Mouse (Mus musculus) heart, postnatal 0 days (tissue): Measurements from ENCODE around the gene Hdac6. TPM values are rescaled to one million over a fixed set of nuclear protein-coding genes. Genes with fewer than 3 reads are reported as not detected.

Experiments
- ATAC-seq: fragments of 200-750 bp; cut with Nextera tagmentation; 2 replicates; pipeline ENCODE4 v1.8.0; 2017; ENCODE audit warnings: low read depth, moderate number of reproducible peaks, moderate library complexity; ENCODE audit not compliant: insufficient read depth
- DNase-seq: peaks from one replicate; pipeline ENCODE4 v3.0.0-alpha.2; 2016; ENCODE audit warnings: low spot score
- H3K27ac ChIP-seq: fragments of 300-500 bp; sonication (generic); 2 replicates; pipeline ENCODE4 v1.5.1; 2014; ENCODE audit warnings: low read depth, mild to moderate bottlenecking
- H3K27me3 ChIP-seq: fragments of 300-500 bp; sonication (generic); 2 replicates; pipeline ENCODE4 v1.6.1; 2014; ENCODE audit warnings: low read length, mixed read lengths; ENCODE audit not compliant: control insufficient read depth, insufficient read depth
- H3K36me3 ChIP-seq: fragments of 300-500 bp; sonication (generic); replicated peaks from 2 replicates; pipeline ENCODE4 v1.6.1; 2014; ENCODE audit warnings: low read length, mixed read lengths; ENCODE audit not compliant: control insufficient read depth, insufficient read depth
- H3K4me1 ChIP-seq: fragments of 300-500 bp; sonication (generic); 2 replicates; pipeline ENCODE4 v1.6.1; 2014; ENCODE audit warnings: antibody characterized with exemption; ENCODE audit not compliant: control insufficient read depth, insufficient read depth
- H3K4me2 ChIP-seq: fragments of 300-500 bp; sonication (generic); 2 replicates; pipeline ENCODE4 v1.6.1; 2014; ENCODE audit warnings: low read depth, mild to moderate bottlenecking, low read length, moderate library complexity
- H3K4me3 ChIP-seq: fragments of 300-500 bp; sonication (generic); 2 replicates; pipeline ENCODE4 v1.5.1; 2014; ENCODE audit warnings: low read depth, low read length
- H3K9ac ChIP-seq: fragments of 300-500 bp; sonication (generic); replicated peaks from 2 replicates; pipeline ENCODE4 v1.6.1; 2014; ENCODE audit warnings: low read depth, low read length, mixed read lengths
- H3K9me3 ChIP-seq: fragments of 300-500 bp; sonication (generic); replicated peaks from 2 replicates; pipeline ENCODE4 v1.6.1; 2016; ENCODE audit warnings: low read length; ENCODE audit not compliant: control insufficient read depth
- CTCF ChIP-seq: IDR thresholded peaks from 2 replicates; pipeline ENCODE4 v1.5.1; 2016; ENCODE audit warnings: antibody characterized with exemption, control low read depth, low read depth
- EP300 ChIP-seq: IDR thresholded peaks from 2 replicates; pipeline ENCODE4 v1.6.1; 2016; ENCODE audit warnings: antibody characterized with exemption, low read depth
- WGBS: fragments of 180-500 bp; shearing (Covaris S2); extraction: QIAGEN DNeasy Blood & Tissue Kit; methylation state at CpG from one replicate; pipeline ENCODE4 v1.1.7; 2014; 5-methylcytosine and 5-hydroxymethylcytosine counted together
- polyA plus RNA-seq: library from polyadenylated mRNA; unstranded; fragments of >200 nt; fragmentation: Nextera tagmentation; extraction: Ambion mirVana; gene quantifications from 2 replicates; pipeline ENCODE4 v1.2.1, GENCODE M21; 2015
- total RNA-seq: library from RNA; depleted of rRNA; stranded (reverse); fragments of >200 nt; gene quantifications from 2 replicates; pipeline ENCODE4 v1.2.3, GENCODE M21; 2014; ENCODE audit warnings: low replicate concordance

Hdac6 gene
- total and polyA plus RNA-seq, 2 experiments from 2014 or later: 18.4 to 28.6 TPM

DNA sequence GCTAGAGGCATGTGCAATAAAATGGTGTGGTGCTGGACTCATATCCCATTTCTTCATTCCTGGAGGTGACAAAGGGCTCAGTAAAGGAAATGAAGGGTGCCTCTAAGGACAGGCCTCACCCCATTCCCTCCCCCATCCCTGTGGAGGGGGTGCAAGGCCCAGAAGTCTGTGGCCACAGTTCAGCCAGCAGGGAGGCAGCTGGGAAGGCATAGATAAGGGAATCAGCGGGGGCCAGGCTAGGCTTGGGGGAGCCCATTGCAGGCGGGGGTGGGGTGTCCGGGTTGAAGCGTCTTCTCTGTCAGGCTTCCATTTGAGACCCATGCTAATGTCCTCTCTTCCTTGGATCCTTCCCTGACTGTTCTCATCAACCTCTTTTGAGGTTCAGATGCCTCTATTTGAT, 23.6 kb upstream of the Hdac6 start:
- Histone ChIP-seq H3K4me3 (no peak overlapping the region), H3K36me3 (no peaks in the 10 kb centered on the region), H3K27ac (no peak overlapping the region), H3K27me3 (no peaks in the 10 kb centered on the region), H3K9ac (no peak overlapping the region), H3K4me2 (no peak overlapping the region), H3K9me3 (no peaks in the 10 kb centered on the region), H3K4me1 (no peaks in the 10 kb centered on the region)
- TF ChIP-seq CTCF: no peak
- TF ChIP-seq EP300: no peak
- no peak for ATAC-seq
- DNase-seq: no peak
- 42% methylated on average over 4 of the region's 4 CpGs for WGBS

DNA sequence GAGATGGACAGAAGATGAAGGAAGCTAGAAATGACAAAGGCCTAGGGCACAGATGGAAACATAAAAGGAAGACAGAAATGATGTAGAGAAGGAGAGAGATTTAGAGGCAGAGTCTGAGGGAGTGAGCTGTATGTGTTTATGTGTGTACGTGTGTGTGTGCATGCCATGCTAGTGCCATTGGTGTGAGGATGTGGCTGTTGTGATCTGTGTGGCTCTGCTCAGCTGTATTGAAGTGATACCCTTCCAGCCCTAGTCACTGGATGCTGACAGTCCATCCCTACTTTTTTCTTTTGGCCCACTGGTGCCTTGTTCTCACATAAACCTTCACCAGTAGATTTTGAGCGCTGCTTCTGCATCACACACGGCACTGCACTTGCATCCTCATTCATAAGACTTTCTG, 21.2 kb upstream of the Hdac6 start:
- Histone ChIP-seq H3K4me2 (no peak overlapping the region), H3K4me3 (no peak overlapping the region), H3K36me3 (no peaks in the 10 kb centered on the region), H3K9ac (no peak overlapping the region), H3K4me1 (no peaks in the 10 kb centered on the region), H3K27ac (no peak overlapping the region), H3K9me3 (no peaks in the 10 kb centered on the region), H3K27me3 (no peaks in the 10 kb centered on the region)
- TF ChIP-seq EP300: no peak
- no peak for DNase-seq
- ATAC-seq: no peak
- WGBS: 74% methylated on average over 3 of the region's 3 CpGs

DNA sequence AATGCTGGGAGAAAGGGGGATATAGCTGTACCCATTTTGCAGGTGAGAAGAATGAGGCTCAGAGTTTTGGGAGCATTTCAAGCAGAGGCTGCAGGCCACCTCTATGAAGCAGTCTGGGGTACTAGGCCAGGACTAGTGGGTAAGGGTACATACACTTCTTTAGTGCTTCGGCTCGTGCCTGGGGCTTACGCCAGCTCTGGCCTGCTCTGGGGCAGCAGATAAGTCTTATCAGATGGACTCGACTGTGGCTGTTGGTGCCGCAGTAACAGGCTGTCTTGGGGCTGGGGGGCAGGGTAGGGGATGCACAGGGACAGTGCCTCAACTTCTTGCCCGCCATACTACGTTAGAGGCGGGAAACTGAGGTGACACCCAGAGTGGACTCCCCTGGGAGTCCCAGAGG, 20.5 kb upstream of the Hdac6 start:
- no peaks in the 10 kb centered on the region for H3K9me3 ChIP-seq
- no peaks in the 10 kb centered on the region for H3K27me3 ChIP-seq
- WGBS: 48% methylated on average over 8 of the region's 8 CpGs
- H3K36me3 ChIP-seq: no peaks in the 10 kb centered on the region
- H3K9ac ChIP-seq: no peak overlapping the region
- TF ChIP-seq EP300 (no peak), CTCF (no peak)
- no peak overlapping the region for H3K4me3 ChIP-seq
- H3K27ac ChIP-seq: no peak overlapping the region
- H3K4me1 ChIP-seq: no peaks in the 10 kb centered on the region
- DNase-seq: no peak
- H3K4me2 ChIP-seq: no peak overlapping the region
- ATAC-seq: no peak

DNA sequence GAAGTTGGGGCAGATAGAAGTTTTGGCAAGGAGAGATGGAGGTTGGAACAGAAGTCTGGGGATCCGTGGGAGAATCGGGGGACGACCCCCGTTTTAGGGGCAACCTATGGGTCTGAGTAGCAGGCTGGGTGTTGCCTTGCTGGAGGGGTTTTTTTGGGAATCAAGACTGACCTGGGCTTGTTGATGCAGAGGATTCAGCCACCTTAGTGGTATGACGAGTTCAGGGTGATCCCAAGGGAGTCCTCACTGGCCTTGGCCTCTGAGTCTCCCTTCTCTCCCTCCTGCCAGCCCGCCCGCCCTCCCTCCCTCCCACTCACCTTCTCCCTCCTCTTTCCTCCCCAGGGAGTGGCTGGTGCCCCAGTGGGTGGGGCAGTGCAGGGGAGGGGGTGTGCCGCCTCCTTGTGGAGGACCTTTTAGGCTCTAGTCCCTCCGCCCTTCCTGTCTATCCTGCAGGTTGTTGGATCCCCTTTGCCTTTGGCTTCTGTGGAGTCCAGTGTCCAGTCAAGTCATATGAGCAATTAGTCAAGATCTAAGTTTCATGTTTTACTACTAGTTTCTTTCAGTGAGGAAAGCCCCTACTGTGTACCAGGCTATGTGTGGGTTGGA, 20.0 kb upstream of the Hdac6 start:
- no peak for ATAC-seq
- H3K4me3 ChIP-seq: no peak overlapping the region
- 62% methylated on average over 9 of the region's 9 CpGs for WGBS

DNA sequence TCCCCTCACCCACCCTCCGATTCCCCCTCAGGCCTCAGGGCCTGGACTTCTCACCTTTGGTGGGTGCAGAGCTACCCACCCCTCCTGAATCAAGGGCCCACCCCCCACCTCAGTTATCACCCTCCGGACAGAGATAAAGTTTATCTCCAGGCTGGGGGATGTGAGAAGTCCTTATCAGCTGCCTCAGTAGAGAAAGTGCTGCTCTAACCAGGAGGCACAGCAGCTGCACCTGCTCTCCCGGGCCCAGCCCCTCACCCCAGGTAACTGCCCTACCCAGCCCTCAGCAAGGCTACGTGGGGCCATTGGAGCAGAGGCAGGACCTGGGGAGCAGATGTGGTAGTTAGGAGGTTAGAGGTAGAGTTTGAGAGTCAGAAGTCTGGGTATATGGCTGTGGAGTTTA, 18.5 kb upstream of the Hdac6 start:
- DNase-seq (no peak), ATAC-seq (no peak)
- Histone ChIP-seq H3K4me3 (no peak overlapping the region), H3K4me1 (no peaks in the 10 kb centered on the region), H3K4me2 (no peak overlapping the region), H3K9me3 (no peaks in the 10 kb centered on the region), H3K9ac (no peak overlapping the region), H3K36me3 (no peaks in the 10 kb centered on the region), H3K27ac (no peak overlapping the region), H3K27me3 (no peaks in the 10 kb centered on the region)
- 41% methylated on average over 4 of the region's 4 CpGs for whole genome bisulfite sequencing
- no peak for TF ChIP-seq EP300
- TF ChIP-seq CTCF: no peak

More for the DNA sequence above, 20.0 kb upstream of the Hdac6 start:
- H3K4me1 ChIP-seq: no peaks in the 10 kb centered on the region
- no peak overlapping the region for H3K4me2 ChIP-seq
- H3K9ac ChIP-seq: no peak overlapping the region
- H3K9me3 ChIP-seq: no peaks in the 10 kb centered on the region
- no peaks in the 10 kb centered on the region for H3K36me3 ChIP-seq
- no peak for DNase-seq
- no peak for TF ChIP-seq EP300
- no peak for TF ChIP-seq CTCF
- no peaks in the 10 kb centered on the region for H3K27me3 ChIP-seq
- no peak overlapping the region for H3K27ac ChIP-seq
